Mouse (Mus musculus): ENCODE results near the gene Defa35. TPM values are rescaled to one million over a fixed set of nuclear protein-coding genes. Genes with fewer than 3 reads are reported as not detected.
"Not testable (repeated sequence)": the region's sequence is repeated elsewhere in the genome, so short reads cannot be mapped to it uniquely, and the experiment has no call there.

Defa35 gene
- polyA plus RNA-seq (2012; rRNA removed): not detected in 2 replicates

DNA sequence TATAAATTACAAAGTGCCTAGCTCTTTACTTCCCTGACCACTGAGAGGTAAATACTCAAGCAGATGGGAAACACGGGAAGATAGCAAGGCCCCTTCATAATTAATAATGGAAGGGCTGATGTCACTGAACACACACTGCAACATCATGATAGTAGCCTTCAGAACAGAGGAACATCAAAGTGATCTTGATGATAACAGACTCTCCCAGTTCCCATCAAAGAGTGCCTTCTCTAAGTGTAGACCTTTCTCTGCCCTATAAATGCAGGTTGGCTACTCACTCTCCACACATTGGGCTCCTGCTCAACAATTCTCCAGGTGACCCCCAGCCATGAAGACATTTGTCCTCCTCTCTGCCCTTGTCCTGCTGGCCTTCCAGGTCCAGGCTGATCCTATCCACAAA, at the start of gene Defa35:
Gene Defa35 (plus strand): TSS at position 301 of the 400 bp plus-strand sequence.
- DNase-seq (ENCODE audit: low read depth): not testable (repeated sequence)

GRCm38 (mm10) chr8:21025245-21025644, 39.6 kb upstream of the Defa35 start, which contains the start of gene Defa21:
Defa21 (plus strand) TSS chr8:21025545.
- not testable (repeated sequence) for DNase-seq (ENCODE audit: low read depth)

DNA sequence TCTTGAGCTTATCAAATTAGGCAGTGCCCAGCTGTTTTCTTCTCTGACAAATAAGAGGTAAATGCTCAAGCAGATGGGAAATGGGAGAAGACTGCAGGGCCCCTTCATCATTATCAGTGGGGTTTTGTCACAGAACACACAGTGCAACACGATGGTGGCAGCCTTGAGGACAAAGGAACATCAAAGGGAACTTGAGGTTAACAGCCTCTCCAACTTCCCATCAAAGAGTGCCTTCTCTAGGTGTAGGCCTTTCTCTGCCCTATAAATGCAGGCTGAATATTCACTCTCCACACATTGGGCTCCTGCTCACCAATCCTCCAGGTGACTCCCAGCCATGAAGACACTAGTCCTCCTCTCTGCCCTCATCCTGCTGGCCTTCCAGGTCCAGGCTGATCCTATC, 10.1 kb upstream of the Defa35 start, which contains the start of gene Defa23:
Gene Defa23 (plus strand): TSS at position 301 of the 400 bp plus-strand sequence.
- not testable (repeated sequence) for DNase-seq (ENCODE audit: low read depth)

DNA sequence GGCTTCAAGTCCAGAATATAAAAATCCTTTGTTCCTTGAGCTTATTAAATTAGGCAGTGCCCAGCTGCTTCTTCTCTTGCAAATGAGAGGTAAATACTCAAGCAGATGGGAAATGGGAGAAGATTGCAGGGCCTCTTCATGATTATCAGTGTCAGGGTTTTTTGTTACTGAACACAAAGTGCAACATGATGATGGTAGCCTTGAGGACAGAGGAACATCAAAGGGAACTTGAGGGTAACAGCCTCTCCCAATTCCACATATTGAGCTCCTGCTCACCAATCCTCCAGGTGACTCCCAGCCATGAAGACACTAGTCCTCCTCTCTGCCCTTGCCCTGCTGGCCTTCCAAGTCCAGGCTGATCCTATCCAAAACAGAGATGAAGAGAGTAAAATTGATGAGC, 19.3 kb downstream of the Defa35 start, which contains the start of gene Defa25:
Gene Defa25 (plus strand): TSS at position 301 of the 400 bp plus-strand sequence.
- not testable (repeated sequence) for DNase-seq (ENCODE audit: low read depth)

DNA sequence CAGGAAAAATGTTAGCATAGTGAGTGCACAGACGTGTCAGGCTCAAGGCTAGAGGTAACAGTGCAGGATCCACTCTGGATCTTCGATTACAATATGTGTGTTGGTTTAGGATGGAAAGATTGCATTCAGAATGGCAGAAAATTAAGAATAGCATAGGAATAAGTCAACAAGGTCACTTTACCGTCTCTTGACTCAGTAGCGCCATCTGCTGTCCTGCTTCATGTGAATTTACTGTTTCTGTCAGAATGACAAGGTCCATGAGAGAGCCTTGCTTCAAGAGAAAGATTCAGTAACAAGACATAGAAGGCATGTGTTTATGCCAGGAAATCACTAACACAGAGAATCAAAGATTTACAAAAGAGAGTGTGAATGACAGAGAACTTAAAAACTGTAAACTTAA, 28.3 kb downstream of the Defa35 start:
- DNase-seq (ENCODE audit: low read depth): no peak

GRCm38 (mm10) chr8:21095950-21096349, 31.1 kb downstream of the Defa35 start, which contains the start of gene Gm14851:
Gm14851 (minus strand) TSS chr8:21096050.
- DNase-seq (ENCODE audit: low read depth): not testable (repeated sequence)

Other genes with a start within 250 kb of the Defa35 start
- 1.1 and 1.3 TPM in 2 replicates for gene Defb33, start 172.4 kb upstream of the Defa35 start, polyA plus RNA-seq (2012; rRNA removed)
- gene Gm15056, start 162.4 kb upstream of the Defa35 start, polyA plus RNA-seq (2012; rRNA removed): 8.2 and 18.3 TPM in 2 replicates
- 31.5 and 36.7 TPM in 2 replicates for gene Gm6040, start 143.0 kb upstream of the Defa35 start, polyA plus RNA-seq (2012; rRNA removed)
- 1,946 and 2,190 TPM in 2 replicates for gene AY761185, start 120.3 kb upstream of the Defa35 start, polyA plus RNA-seq (2012; rRNA removed)
- not detected in 2 replicates for gene Defa21, start 39.5 kb upstream of the Defa35 start, polyA plus RNA-seq (2012; rRNA removed)
- not detected in 2 replicates for gene Defa23, start 10.0 kb upstream of the Defa35 start, polyA plus RNA-seq (2012; rRNA removed)
- not detected in 2 replicates for gene Defa25, start 19.4 kb downstream of the Defa35 start, polyA plus RNA-seq (2012; rRNA removed)
- not detected in 2 replicates for gene Gm14851, start 31.0 kb downstream of the Defa35 start, polyA plus RNA-seq (2012; rRNA removed)
- gene Defa30, start 69.6 kb downstream of the Defa35 start, polyA plus RNA-seq (2012; rRNA removed): not detected in 2 replicates
- gene Defa22, start 97.2 kb downstream of the Defa35 start, polyA plus RNA-seq (2012; rRNA removed): not detected in 2 replicates
- gene Defa31, start 126.6 kb downstream of the Defa35 start, polyA plus RNA-seq (2012; rRNA removed): not detected in 2 replicates
- gene Gm15293, start 136.5 kb downstream of the Defa35 start, polyA plus RNA-seq (2012; rRNA removed): not detected in 2 replicates
- not detected in 2 replicates for gene Gm15292, start 184.7 kb downstream of the Defa35 start, polyA plus RNA-seq (2012; rRNA removed)